Mouse (Mus musculus) telencephalon, adult 2 months (tissue): ENCODE data around the gene Ccdc30.
A peak's percentile ranks its signal among the peaks of the same experiment; 100 is the strongest.

Experiments
- DNase-seq: peaks from one replicate; pipeline ENCODE4 v3.0.0-alpha.2; 2011; ENCODE audit warnings: low read depth, low spot score

Ccdc30 gene

DNA sequence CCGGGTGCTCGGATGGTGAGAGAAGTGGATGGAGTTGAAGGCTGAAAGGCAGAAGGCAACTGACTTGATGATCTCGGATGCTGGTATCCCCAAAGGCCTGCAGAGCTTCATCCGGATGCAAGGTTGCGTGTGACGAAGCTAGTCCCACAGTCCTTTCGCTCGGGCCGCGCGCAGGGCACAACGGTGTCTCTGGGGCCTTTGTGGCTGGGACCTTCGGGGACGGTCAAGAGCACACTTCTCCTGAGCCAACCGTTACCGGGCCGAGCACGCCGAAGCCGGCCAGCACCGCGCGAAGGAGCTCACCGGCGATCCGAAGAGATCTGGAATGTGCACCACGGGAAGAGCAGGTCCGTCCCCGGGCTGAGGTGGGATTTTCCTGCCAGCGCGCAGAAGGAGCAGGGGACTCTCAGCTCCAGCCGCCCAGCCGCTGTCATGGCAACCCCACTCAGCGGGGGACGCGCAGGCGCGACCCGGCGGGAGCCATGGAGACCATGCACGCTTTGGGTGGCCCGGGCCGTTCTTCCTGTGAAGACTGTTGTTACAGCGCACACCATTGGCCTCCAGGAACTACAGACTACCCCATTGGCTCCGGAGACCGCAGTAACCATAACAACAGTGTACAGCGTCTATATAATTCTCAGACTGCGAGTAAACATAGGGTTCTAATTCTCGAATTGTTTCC, at the start of gene Ccdc30:
Gene Ccdc30, minus strand, starts transcription at position 450 of the 682 bp plus-strand sequence.
- peak; percentile 94 for DNase-seq

DNA sequence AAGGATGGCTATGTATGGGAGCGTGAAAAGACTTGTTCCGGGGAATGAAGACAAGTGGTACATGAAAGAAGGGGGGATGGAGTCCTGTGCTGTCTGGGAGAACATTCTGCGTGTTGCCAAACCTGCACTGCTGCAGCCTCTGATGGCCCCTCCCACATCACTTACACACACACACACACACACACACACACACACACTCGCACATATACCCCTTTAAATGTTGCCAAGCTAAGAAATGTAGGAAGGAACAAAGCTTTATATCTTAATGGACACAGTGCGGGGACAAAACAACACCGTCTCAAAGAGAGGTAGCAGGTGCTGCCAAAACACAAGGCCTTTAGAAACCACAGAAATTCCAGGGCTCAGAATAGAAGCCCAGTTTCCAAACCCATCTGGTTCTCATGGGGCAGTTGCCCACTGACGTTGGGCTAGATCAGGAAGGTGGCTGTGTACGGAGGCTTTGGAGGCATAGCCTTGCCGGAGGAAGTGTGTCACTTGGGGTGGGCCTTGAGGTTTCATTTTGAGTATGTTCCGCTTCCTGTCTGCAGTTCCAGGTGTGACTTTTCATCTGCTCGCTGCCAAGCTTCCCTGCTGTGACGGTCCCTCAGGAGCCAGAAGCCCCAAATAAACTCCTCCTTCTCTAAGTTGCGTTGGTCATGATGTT, 48.6 kb upstream of the Ccdc30 start:
- no peak for DNase-seq

DNA sequence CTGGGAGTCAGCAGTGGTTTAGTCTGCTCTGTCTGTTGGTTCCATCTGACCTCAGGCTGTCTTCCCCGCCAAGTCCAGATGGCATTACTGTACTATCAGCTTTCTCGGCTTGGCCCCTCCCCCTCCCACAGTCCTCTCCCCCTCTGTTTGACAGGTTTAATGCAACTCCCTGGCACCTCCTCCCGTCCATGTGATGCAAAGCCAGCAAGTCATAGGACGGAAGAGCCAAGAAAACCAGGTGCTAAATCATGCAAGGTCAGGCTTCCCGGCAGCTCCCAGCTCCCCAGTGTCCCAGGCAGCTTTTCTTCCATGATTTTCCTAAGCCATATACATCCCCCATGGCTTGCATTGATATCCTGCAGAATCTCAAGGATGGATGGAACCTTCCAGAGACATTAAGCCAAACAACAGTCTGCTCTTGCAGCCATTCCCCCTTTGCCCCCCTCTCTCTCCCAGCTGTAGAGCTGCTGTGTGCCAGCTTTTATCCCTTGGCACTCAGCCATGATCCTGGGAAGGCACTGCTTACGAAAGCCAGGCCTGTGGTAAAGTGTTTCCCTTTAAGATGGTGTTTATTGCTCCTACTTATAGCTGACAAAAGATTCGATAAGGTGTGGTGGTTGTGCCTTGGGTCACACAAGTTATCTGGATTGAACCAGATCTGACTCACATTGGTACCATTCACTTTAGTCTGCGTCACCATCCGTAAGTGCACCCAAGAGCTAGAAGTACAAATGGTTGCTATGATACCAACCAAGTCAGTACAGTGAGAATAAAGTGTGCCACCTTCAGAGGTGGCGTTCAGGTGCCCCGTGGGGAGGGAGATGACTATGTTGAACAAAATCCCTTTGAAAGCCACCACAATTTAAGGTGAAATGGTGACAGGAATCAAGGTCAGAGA, 47.8 kb upstream of the Ccdc30 start:
- peak; percentile 49 for DNase-seq

GRCm38 (mm10) chr4:119462457-119462856, 47.1 kb upstream of the Ccdc30 start:
- no peak for DNase-seq

DNA sequence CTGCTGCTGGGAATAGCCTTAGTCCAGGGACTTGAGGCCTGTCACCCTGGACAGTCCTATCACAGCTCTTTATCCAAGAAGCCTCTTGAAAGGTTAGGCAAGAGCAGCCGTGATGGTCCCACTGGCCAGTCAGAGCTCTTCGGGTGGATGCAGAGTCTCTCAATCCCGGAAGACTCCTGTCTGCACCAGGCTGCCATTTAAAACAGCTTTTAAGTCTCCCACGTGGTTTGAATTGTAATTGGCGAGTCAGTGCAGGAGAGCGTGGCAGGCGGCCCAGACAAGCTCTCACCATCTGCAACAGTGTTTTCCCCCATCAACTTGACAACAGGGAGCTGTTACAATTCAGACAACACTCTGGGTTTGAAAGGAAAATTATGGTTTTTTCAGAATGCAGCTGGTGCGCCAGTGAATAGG, 45.4 kb upstream of the Ccdc30 start:
- DNase-seq = peak; percentile 94

- no peak for DNase-seq
Observed at GRCm38 (mm10) chr4:119460296-119460695, 45.0 kb upstream of the Ccdc30 start.

DNA sequence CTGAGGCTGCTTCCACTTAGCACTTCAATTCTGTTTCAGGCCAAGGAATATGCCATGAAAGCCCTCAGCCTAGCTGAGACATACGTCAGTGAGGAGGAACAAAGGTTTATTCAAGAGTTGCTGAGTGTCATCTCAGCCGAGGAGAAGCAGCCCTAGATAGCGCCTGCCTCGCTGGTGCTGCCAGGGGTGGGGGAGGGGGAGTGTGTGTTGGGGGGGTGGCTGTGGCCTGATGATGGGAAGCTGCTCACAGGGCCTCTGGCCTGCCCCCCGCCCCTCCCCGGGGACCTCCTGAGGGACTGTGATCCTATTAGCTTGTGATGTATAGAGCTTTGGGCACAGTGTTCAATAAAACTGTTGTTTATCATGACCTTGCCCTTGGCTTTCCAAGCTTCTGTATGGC, 38.2 kb upstream of the Ccdc30 start:
- no peak for DNase-seq

- DNase-seq = no peak
Observed at GRCm38 (mm10) chr4:119453128-119453527, 37.8 kb upstream of the Ccdc30 start.

GRCm38 (mm10) chr4:119450436-119450835, 35.1 kb upstream of the Ccdc30 start:
- no peak for DNase-seq

- no peak for DNase-seq
Observed at GRCm38 (mm10) chr4:119447786-119448185, 32.5 kb upstream of the Ccdc30 start.

GRCm38 (mm10) chr4:119447261-119447660, 31.9 kb upstream of the Ccdc30 start:
- no peak for DNase-seq

DNA sequence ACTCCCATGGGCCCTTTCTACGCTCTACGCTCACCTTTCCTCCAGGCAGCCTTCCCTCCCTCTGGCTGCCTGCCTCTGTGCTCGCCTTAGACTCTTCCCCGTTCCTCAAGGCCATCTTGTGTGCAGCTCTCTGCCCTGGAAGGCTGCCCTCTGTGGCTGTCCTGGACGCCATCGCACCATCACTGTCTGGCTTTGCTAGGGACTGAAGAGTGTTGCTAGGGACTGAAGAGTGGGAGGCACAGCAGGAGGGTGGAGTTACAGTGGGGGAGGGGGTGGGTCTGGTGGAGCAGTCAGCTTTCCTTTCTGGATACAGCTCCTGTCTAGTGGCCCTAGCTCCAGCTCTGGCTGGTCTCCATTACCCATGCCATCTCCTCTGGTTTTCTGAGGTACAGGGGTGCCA, 27.2 kb upstream of the Ccdc30 start:
- no peak for DNase-seq

DNA sequence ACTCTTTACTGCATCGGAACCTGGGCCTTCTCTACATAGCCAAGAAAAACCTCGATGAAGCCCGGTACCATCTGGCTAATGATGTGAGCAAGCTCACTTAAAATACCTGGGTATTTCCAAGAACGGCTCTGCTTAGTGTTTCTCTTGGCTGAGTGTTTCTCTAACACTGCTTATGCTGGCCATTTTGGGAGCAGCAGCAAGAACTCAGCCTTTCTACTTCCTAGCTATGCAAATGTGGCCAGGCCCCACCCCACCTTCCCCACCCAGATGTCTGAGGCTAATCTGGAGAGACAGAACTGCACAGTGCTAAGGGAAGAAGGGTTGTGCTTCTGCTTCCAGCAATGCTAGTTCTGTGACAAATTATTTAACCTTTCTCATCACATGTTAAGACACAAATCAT, 26.5 kb upstream of the Ccdc30 start:
- no peak for DNase-seq

DNA sequence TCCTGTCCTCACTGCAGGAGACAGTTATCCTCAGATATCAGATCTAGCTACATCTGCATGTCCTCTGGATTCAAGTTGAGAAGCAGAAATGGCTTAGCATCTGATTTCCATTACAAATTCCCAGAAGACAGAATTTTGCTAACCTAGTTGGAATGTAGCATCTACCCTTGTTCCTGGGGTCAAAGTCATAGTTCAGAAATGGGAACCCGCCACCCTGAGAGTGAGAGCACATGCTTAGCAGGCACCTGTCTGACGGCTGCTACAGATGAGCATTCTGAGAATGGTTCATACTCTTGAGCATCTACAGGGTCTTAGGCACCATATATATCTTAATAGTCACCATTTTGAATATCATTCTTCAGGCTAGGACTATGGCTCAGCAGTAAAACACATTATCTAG, 22.6 kb upstream of the Ccdc30 start:
- no peak for DNase-seq

DNA sequence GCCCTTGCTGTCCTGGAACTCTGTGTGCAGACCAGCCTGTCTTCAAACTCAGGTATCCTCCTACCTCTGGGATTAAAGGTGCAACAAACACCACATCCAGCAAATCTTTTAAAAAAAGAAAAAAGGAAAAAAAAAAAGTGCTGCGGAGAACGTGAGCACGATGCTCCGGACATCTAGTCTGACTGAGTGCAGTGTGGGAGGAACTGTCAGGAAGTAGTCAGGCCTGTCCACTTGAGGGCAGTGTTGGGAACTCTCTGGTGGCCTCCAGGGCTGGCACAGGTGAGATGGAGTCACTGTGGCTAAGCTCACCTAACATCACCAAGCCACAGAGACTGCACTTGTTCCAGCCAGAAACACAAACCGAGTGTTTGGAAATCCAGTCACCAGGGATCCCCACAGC, 15.4 kb upstream of the Ccdc30 start:
- DNase-seq = no peak

DNA sequence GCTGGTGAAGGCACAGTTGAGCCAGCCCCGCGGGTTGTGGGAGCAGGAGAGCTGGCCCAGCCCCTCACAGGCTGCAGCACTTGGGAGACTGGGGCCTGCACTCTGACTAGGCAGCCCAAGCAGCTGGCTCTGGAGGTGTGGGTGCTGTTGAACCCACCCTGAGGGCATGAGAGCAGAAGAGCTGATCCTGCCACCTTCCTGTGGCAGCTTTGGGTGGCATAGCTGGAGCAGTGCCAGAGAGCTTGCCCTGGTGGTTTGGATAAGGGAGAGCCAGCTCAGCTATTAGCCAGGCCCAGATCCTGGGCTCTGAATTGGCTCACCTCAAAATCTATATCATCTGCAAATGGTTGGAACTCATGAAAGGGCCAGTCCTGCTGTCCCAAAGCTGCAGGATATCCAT, 12.4 kb upstream of the Ccdc30 start:
- no peak for DNase-seq

- DNase-seq = no peak
Observed at GRCm38 (mm10) chr4:119425601-119426000, 10.3 kb upstream of the Ccdc30 start.

GRCm38 (mm10) chr4:119425077-119425476, 9.8 kb upstream of the Ccdc30 start:
- DNase-seq = no peak

DNA sequence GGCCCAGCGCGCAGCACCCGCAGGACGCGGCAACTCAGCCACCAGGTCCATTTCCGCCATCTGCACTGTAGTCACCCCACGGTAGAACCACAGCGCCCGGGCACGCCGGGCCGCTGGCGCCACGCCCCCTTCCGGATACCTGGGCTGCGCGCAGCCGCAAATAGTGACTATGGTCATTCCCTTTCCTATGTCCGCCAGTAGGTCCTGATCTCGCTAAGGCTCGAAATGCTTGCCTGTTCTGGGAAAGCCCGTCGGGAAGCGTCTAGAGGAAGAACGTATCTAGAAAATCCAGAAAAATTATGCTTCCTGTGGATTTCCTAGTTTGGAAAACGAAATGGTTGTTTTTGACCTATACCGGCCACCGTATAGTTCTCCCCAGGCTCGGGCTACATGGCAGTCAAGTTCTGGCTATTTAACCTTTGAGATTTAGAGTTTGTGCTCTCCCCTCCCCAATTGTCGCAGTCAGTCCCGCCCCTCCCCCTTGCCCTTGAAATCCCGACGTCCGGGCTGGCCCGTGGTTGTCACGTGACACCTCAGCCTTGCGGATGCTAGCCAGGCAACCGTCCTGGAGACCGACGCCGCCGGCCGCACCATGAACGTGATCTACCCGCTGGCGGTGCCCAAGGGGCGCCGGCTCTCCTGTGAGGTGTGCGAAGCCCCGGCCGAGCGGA, 7.1 kb upstream of the Ccdc30 start, which contains the start of the genes Ppcs and Zmynd12:
Gene Ppcs, minus strand, starts transcription at position 127 of the 671 bp plus-strand sequence.
Gene Zmynd12, plus strand, starts transcription at position 521 of the 671 bp plus-strand sequence.
- DNase-seq = peak; percentile 74

DNA sequence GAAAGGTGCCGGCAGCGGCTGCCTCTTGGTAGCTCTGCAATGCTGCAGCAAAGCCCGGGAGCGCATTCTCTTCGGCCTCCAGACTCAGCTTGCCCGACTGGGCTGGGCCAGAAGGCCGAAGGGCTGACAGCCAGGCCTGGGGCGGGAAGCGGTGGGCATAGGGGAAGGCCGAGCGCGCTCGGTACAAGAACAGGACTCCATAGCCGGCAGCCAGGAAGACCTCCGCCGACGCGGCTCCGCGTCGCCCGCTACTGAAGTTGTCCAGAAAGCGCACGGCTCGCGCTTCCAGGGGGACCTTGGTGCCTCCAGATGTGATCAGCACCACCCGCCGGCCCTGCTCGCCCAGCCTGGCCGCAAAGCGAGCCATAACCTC, 6.6 kb upstream of the Ccdc30 start:
- DNase-seq = no peak

DNA sequence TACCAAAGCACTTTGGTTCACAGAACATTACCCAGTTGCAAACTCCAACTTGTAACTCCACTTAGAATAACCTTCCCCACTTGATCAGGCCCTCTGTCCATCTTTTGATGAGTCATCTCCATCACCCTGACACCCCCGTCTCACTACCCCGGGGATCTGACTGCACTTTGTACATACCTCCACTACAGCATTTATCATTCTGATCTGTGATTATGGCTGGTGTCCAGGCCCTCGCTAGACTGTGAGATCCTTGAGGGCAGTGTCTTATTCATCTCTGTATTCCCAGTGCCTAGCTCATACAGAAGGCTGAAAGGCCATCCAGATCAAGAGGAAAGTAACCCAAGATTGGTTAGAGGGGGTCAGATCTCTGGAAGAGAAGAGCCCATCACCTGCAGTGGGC, 5.9 kb upstream of the Ccdc30 start:
- DNase-seq = no peak

DNA sequence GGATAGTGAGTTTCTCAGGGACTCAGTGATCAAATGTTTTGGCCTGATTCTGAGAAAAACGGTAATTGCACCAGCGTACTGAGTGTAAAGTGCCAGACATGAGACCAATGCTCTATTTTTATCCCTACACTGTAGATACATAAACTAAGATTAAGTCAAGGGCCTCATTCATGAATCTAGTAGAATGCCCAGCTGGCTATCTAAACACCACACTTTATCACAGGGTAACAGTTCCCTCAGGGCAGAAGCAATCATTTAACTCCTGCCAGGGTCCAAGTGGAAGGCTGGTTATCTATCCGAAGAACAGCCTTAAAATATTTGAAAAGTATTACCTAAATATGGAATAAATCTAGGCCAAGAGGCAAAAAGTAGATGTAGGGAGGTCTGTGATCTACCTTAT, 2.6 kb upstream of the Ccdc30 start:
- no peak for DNase-seq
